Mouse (Mus musculus): ENCODE measurements around the gene Paqr4. TPM values are rescaled to one million over a fixed set of nuclear protein-coding genes. Genes with fewer than 3 reads are reported as not detected.

Gene Paqr4
- polyA plus RNA-seq, 1 experiment from 2014 or later: 26.3 TPM

GRCm38 (mm10) chr17:23740136-23740584 is 507 bp downstream of the Paqr4 start:
- Histone ChIP-seq H3K4me3 (ENCODE audit: low read depth, low read length) (peak overlapping the region; percentile 72), H3K36me3 (ENCODE audit: control insufficient read depth, insufficient read depth, low read length) (peaks cover 5% of the 10 kb centered on the region; the same call in 1 of the 2 replicates), H3K27ac (replicated peaks) (peak overlapping the region; percentile 86), H3K4me1 (replicated peaks; ENCODE audit: control insufficient read depth, insufficient read depth) (peaks cover 8% of the 10 kb centered on the region; the same call in 1 of the 2 replicates), H3K27me3 (ENCODE audit: control insufficient read depth, insufficient read depth, low read length) (peaks cover 4% of the 10 kb centered on the region; the same call in 1 of the 2 replicates), H3K4me2 (replicated peaks; ENCODE audit: low read depth) (peak overlapping the region; percentile 94), H3K9ac (ENCODE audit: low read length) (peak overlapping the region; percentile 71), H3K9me3 (ENCODE audit: control insufficient read depth, low read length) (no peaks in the 10 kb centered on the region)
- TF ChIP-seq EP300 (optimal IDR thresholded peaks at IDR 0.05): no peak
- no peak; the same call in 1 of the 2 replicates for TF ChIP-seq CTCF (IDR thresholded peaks at IDR 0.05; ENCODE audit: low read depth)
- 0% methylated on average over 32 of the region's 46 CpGs for WGBS
- ATAC-seq (ENCODE audit: low FRiP score, low TSS enrichment): peak; percentile 82
- DNase-seq (ENCODE audit: low spot score): peak; percentile 94

GRCm38 (mm10) chr17:23739202-23740135 is 1.2 kb downstream of the Paqr4 start:
- TF ChIP-seq CTCF (IDR thresholded peaks at IDR 0.05; ENCODE audit: low read depth): no peak
- TF ChIP-seq EP300 (optimal IDR thresholded peaks at IDR 0.05): no peak
- Histone ChIP-seq H3K27ac (replicated peaks) (peak overlapping the region; percentile 86), H3K4me2 (replicated peaks; ENCODE audit: low read depth) (peak overlapping the region; percentile 94), H3K4me3 (ENCODE audit: low read depth, low read length) (peak overlapping the region; percentile 72), H3K27me3 (ENCODE audit: control insufficient read depth, insufficient read depth, low read length) (0 out of 2 replicates have a peak, but pooled peaks cover 4% of the 10 kb centered on the region), H3K9me3 (ENCODE audit: control insufficient read depth, low read length) (no peaks in the 10 kb centered on the region), H3K36me3 (ENCODE audit: control insufficient read depth, insufficient read depth, low read length) (peaks cover 7% of the 10 kb centered on the region; the same call in 1 of the 2 replicates), H3K4me1 (replicated peaks; ENCODE audit: control insufficient read depth, insufficient read depth) (peaks cover 8% of the 10 kb centered on the region; the same call in 1 of the 2 replicates), H3K9ac (ENCODE audit: low read length) (peak overlapping the region; percentile 71)
- whole genome bisulfite sequencing: 3% methylated on average over 48 of the region's 48 CpGs
- DNase-seq (ENCODE audit: low spot score): peak; percentile 55
- ATAC-seq (ENCODE audit: low FRiP score, low TSS enrichment): peak; percentile 2

- no peak for ATAC-seq (ENCODE audit: low FRiP score, low TSS enrichment)
- no peak for DNase-seq (ENCODE audit: low spot score)
- 50% methylated on average over 2 of the region's 2 CpGs for WGBS
- TF ChIP-seq EP300 (optimal IDR thresholded peaks at IDR 0.05) (no peak), CTCF (IDR thresholded peaks at IDR 0.05; ENCODE audit: low read depth) (no peak)
- peaks cover 8% of the 10 kb centered on the region; the same call in 1 of the 2 replicates for H3K4me1 ChIP-seq (replicated peaks; ENCODE audit: control insufficient read depth, insufficient read depth)
- H3K36me3 ChIP-seq (ENCODE audit: control insufficient read depth, insufficient read depth, low read length): peaks cover 7% of the 10 kb centered on the region; the same call in 1 of the 2 replicates
- no peaks in the 10 kb centered on the region for H3K9me3 ChIP-seq (ENCODE audit: control insufficient read depth, low read length)
- H3K27ac ChIP-seq (replicated peaks): peak overlapping the region; percentile 86; the same call in 1 of the 2 replicates
- H3K9ac ChIP-seq (ENCODE audit: low read length): peak overlapping the region; percentile 71
- H3K27me3 ChIP-seq (ENCODE audit: control insufficient read depth, insufficient read depth, low read length): 0 out of 2 replicates have a peak, but pooled peaks cover 4% of the 10 kb centered on the region
- peak overlapping the region; percentile 94 for H3K4me2 ChIP-seq (replicated peaks; ENCODE audit: low read depth)
- peak overlapping the region; percentile 72 for H3K4me3 ChIP-seq (ENCODE audit: low read depth, low read length)
These were observed 1.8 kb downstream of the Paqr4 start for GRCm38 (mm10) chr17:23738836-23739201.

GRCm38 (mm10) chr17:23737493-23738445 is 2.9 kb downstream of the Paqr4 start:
- H3K4me2 ChIP-seq (replicated peaks; ENCODE audit: low read depth): 0 out of 2 replicates have a peak overlapping the region, but pooled peaks have one; percentile 94
- no peak overlapping the region for H3K4me3 ChIP-seq (ENCODE audit: low read depth, low read length)
- H3K9ac ChIP-seq (ENCODE audit: low read length): no peak overlapping the region
- H3K36me3 ChIP-seq (ENCODE audit: control insufficient read depth, insufficient read depth, low read length): peaks cover 7% of the 10 kb centered on the region; the same call in 1 of the 2 replicates
- peak; percentile 60 for DNase-seq (ENCODE audit: low spot score)
- peak; percentile 47; the same call in 1 of the 2 replicates for ATAC-seq (ENCODE audit: low FRiP score, low TSS enrichment)
- H3K4me1 ChIP-seq (replicated peaks; ENCODE audit: control insufficient read depth, insufficient read depth): peaks cover 8% of the 10 kb centered on the region; the same call in 1 of the 2 replicates
- 70% methylated on average over 15 of the region's 15 CpGs for WGBS
- 0 out of 2 replicates have a peak, but pooled peaks cover 2% of the 10 kb centered on the region for H3K27me3 ChIP-seq (ENCODE audit: control insufficient read depth, insufficient read depth, low read length)
- TF ChIP-seq EP300 (optimal IDR thresholded peaks at IDR 0.05) (no peak), CTCF (IDR thresholded peaks at IDR 0.05; ENCODE audit: low read depth) (peak; percentile 52)
- no peaks in the 10 kb centered on the region for H3K9me3 ChIP-seq (ENCODE audit: control insufficient read depth, low read length)
- H3K27ac ChIP-seq (replicated peaks): no peak overlapping the region

- Histone ChIP-seq H3K4me3 (ENCODE audit: low read depth, low read length) (no peak overlapping the region), H3K36me3 (ENCODE audit: control insufficient read depth, insufficient read depth, low read length) (peaks cover 7% of the 10 kb centered on the region; the same call in 1 of the 2 replicates), H3K27me3 (ENCODE audit: control insufficient read depth, insufficient read depth, low read length) (no peaks in the 10 kb centered on the region), H3K4me2 (replicated peaks; ENCODE audit: low read depth) (no peak overlapping the region), H3K4me1 (replicated peaks; ENCODE audit: control insufficient read depth, insufficient read depth) (peaks cover 2% of the 10 kb centered on the region; the same call in 1 of the 2 replicates), H3K9me3 (ENCODE audit: control insufficient read depth, low read length) (no peaks in the 10 kb centered on the region), H3K9ac (ENCODE audit: low read length) (no peak overlapping the region; the same call in 1 of the 2 replicates), H3K27ac (replicated peaks) (no peak overlapping the region)
- WGBS: 54% methylated on average over 1 of the region's 1 CpGs
- ATAC-seq (ENCODE audit: low FRiP score, low TSS enrichment) (no peak), DNase-seq (ENCODE audit: low spot score) (no peak)
- TF ChIP-seq EP300 (optimal IDR thresholded peaks at IDR 0.05): no peak
- TF ChIP-seq CTCF (IDR thresholded peaks at IDR 0.05; ENCODE audit: low read depth): no peak
These were observed 6.3 kb downstream of the Paqr4 start for GRCm38 (mm10) chr17:23734341-23734740.

Data from stomach, postnatal 0 days (tissue).